Mouse (Mus musculus) stomach, embryonic 15.5 days (tissue): ENCODE data around the gene Grm1. TPM values are rescaled to one million over a fixed set of nuclear protein-coding genes. Genes with fewer than 3 reads are reported as not detected.

Experiments used
- ATAC-seq: fragments of 200-750 bp; cut with Nextera tagmentation; 2 replicates; pipeline ENCODE4 v1.8.0; 2017; ENCODE audit warnings: low read depth, moderate number of reproducible peaks, moderate TSS enrichment; ENCODE audit not compliant: insufficient read depth, low FRiP score
- H3K27ac ChIP-seq: fragments of 300-500 bp; sonication (generic); 2 replicates; pipeline ENCODE4 v1.5.1; 2015; ENCODE audit warnings: mild to moderate bottlenecking, inconsistent platforms
- H3K27me3 ChIP-seq: fragments of 300-500 bp; sonication (generic); replicated peaks from 2 replicates; pipeline ENCODE4 v1.6.1; 2015; ENCODE audit warnings: inconsistent platforms
- H3K36me3 ChIP-seq: fragments of 300-500 bp; sonication (generic); 2 replicates; pipeline ENCODE4 v1.6.1; 2015; ENCODE audit warnings: inconsistent platforms
- H3K4me1 ChIP-seq: fragments of 300-500 bp; sonication (generic); 2 replicates; pipeline ENCODE4 v1.6.1; 2015; ENCODE audit warnings: inconsistent platforms
- H3K4me2 ChIP-seq: fragments of 300-500 bp; sonication (generic); 2 replicates; pipeline ENCODE4 v1.6.1; 2015; ENCODE audit warnings: mild to moderate bottlenecking, inconsistent platforms
- H3K4me3 ChIP-seq: fragments of 300-500 bp; sonication (generic); replicated peaks from 2 replicates; pipeline ENCODE4 v1.5.1; 2015; ENCODE audit warnings: inconsistent platforms
- H3K9ac ChIP-seq: fragments of 300-500 bp; sonication (generic); 2 replicates; pipeline ENCODE4 v1.6.1; 2015; ENCODE audit warnings: inconsistent platforms
- H3K9me3 ChIP-seq: fragments of 300-500 bp; sonication (generic); 2 replicates; pipeline ENCODE4 v1.6.1; 2016; ENCODE audit warnings: inconsistent platforms
- WGBS: fragments of 180-500 bp; shearing (Covaris S2); methylation state at CpG from one replicate; pipeline ENCODE4 v1.1.7; 2015; 5-methylcytosine and 5-hydroxymethylcytosine counted together
- polyA plus RNA-seq: library from polyadenylated mRNA; unstranded; fragments of >200 nt; fragmentation: Nextera tagmentation; extraction: Ambion mirVana; gene quantifications from 2 replicates; pipeline ENCODE4 v1.2.1, GENCODE M21; 2015

Gene Grm1
- polyA plus RNA-seq, 1 experiment from 2014 or later = 0.14 TPM

- H3K4me2 ChIP-seq = no peak overlapping the region
- H3K4me1 ChIP-seq = no peaks in the 10 kb centered on the region
- H3K27me3 ChIP-seq = no peaks in the 10 kb centered on the region
- H3K4me3 ChIP-seq = no peak overlapping the region
- 90% methylated on average over 1 of the region's 1 CpGs for WGBS
- H3K36me3 ChIP-seq = no peaks in the 10 kb centered on the region
- H3K27ac ChIP-seq = no peak overlapping the region
- ATAC-seq = no peak
- no peak overlapping the region for H3K9ac ChIP-seq
- no peaks in the 10 kb centered on the region for H3K9me3 ChIP-seq
Observed at GRCm38 (mm10) chr10:11044455-11045106, 37.6 kb downstream of the Grm1 start.

- H3K27me3 ChIP-seq = no peaks in the 10 kb centered on the region
- H3K27ac ChIP-seq = no peak overlapping the region
- no peaks in the 10 kb centered on the region for H3K4me1 ChIP-seq
- H3K9ac ChIP-seq = no peak overlapping the region
- no peak overlapping the region for H3K4me2 ChIP-seq
- no peaks in the 10 kb centered on the region for H3K9me3 ChIP-seq
- no peak for ATAC-seq
- H3K36me3 ChIP-seq = no peaks in the 10 kb centered on the region
- H3K4me3 ChIP-seq = no peak overlapping the region
Observed at GRCm38 (mm10) chr10:11039323-11039722, 42.8 kb downstream of the Grm1 start.

GRCm38 (mm10) chr10:11032221-11032620 lies 49.9 kb downstream of the Grm1 start:
- no peak overlapping the region for H3K27ac ChIP-seq
- ATAC-seq = no peak
- no peaks in the 10 kb centered on the region for H3K4me1 ChIP-seq
- H3K9ac ChIP-seq = no peak overlapping the region
- H3K36me3 ChIP-seq = no peaks in the 10 kb centered on the region
- H3K4me3 ChIP-seq = no peak overlapping the region
- no peaks in the 10 kb centered on the region for H3K27me3 ChIP-seq
- H3K9me3 ChIP-seq = no peaks in the 10 kb centered on the region
- 42% methylated on average over 2 of the region's 2 CpGs for WGBS
- H3K4me2 ChIP-seq = no peak overlapping the region

GRCm38 (mm10) chr10:11025764-11026518 lies 56.2 kb downstream of the Grm1 start:
- 41% methylated on average over 6 of the region's 6 CpGs for WGBS
- Histone ChIP-seq H3K4me1 (no peaks in the 10 kb centered on the region), H3K27me3 (no peaks in the 10 kb centered on the region), H3K4me3 (no peak overlapping the region), H3K9ac (no peak overlapping the region), H3K36me3 (no peaks in the 10 kb centered on the region), H3K9me3 (no peaks in the 10 kb centered on the region), H3K27ac (no peak overlapping the region), H3K4me2 (no peak overlapping the region)
- no peak for ATAC-seq

- ATAC-seq = no peak
- WGBS = 82% methylated on average over 2 of the region's 2 CpGs
- H3K4me1 ChIP-seq = no peaks in the 10 kb centered on the region
Observed at GRCm38 (mm10) chr10:11018970-11019531, 63.1 kb downstream of the Grm1 start.

GRCm38 (mm10) chr10:11013653-11014052 lies 68.5 kb downstream of the Grm1 start:
- Histone ChIP-seq H3K4me3 (no peak overlapping the region), H3K27ac (no peak overlapping the region), H3K36me3 (no peaks in the 10 kb centered on the region), H3K27me3 (no peaks in the 10 kb centered on the region), H3K4me2 (no peak overlapping the region), H3K4me1 (no peaks in the 10 kb centered on the region), H3K9ac (no peak overlapping the region), H3K9me3 (no peaks in the 10 kb centered on the region)
- 60% methylated on average over 3 of the region's 3 CpGs for WGBS
- no peak for ATAC-seq

More at GRCm38 (mm10) chr10:11018970-11019531, 63.1 kb downstream of the Grm1 start:
- Histone ChIP-seq H3K36me3 (no peaks in the 10 kb centered on the region), H3K4me3 (no peak overlapping the region), H3K27ac (no peak overlapping the region), H3K9me3 (no peaks in the 10 kb centered on the region), H3K27me3 (no peaks in the 10 kb centered on the region), H3K9ac (no peak overlapping the region), H3K4me2 (no peak overlapping the region)

- H3K9me3 ChIP-seq = no peaks in the 10 kb centered on the region
- H3K4me2 ChIP-seq = no peak overlapping the region
- no peak overlapping the region for H3K27ac ChIP-seq
- H3K27me3 ChIP-seq = no peaks in the 10 kb centered on the region
- H3K4me3 ChIP-seq = no peak overlapping the region
- 65% methylated on average over 1 of the region's 1 CpGs for WGBS
- H3K36me3 ChIP-seq = no peaks in the 10 kb centered on the region
- H3K4me1 ChIP-seq = no peaks in the 10 kb centered on the region
- ATAC-seq = no peak
- H3K9ac ChIP-seq = no peak overlapping the region
Observed at GRCm38 (mm10) chr10:10996766-10997165, 85.4 kb downstream of the Grm1 start.

GRCm38 (mm10) chr10:10991708-10992107 lies 90.4 kb downstream of the Grm1 start:
- Histone ChIP-seq H3K27ac (no peak overlapping the region), H3K4me1 (no peaks in the 10 kb centered on the region), H3K27me3 (no peaks in the 10 kb centered on the region), H3K36me3 (no peaks in the 10 kb centered on the region), H3K4me2 (no peak overlapping the region), H3K9ac (no peak overlapping the region), H3K4me3 (no peak overlapping the region), H3K9me3 (no peaks in the 10 kb centered on the region)
- no peak for ATAC-seq
- WGBS = 67% methylated on average over 3 of the region's 3 CpGs

GRCm38 (mm10) chr10:10971311-10971710 lies 110.8 kb downstream of the Grm1 start:
- Histone ChIP-seq H3K36me3 (no peaks in the 10 kb centered on the region), H3K27me3 (no peaks in the 10 kb centered on the region), H3K27ac (no peak overlapping the region), H3K4me1 (no peaks in the 10 kb centered on the region), H3K9ac (no peak overlapping the region), H3K4me2 (no peak overlapping the region), H3K9me3 (no peaks in the 10 kb centered on the region), H3K4me3 (no peak overlapping the region)
- 51% methylated on average over 2 of the region's 2 CpGs for WGBS
- ATAC-seq = no peak

GRCm38 (mm10) chr10:10964490-10965150 lies 117.5 kb downstream of the Grm1 start:
- ATAC-seq = no peak
- Histone ChIP-seq H3K4me2 (no peak overlapping the region), H3K4me1 (no peaks in the 10 kb centered on the region), H3K9me3 (no peaks in the 10 kb centered on the region), H3K36me3 (no peaks in the 10 kb centered on the region), H3K4me3 (no peak overlapping the region), H3K27ac (no peak overlapping the region), H3K9ac (no peak overlapping the region), H3K27me3 (no peaks in the 10 kb centered on the region)
- 80% methylated on average over 6 of the region's 6 CpGs for WGBS

- WGBS = 64% methylated on average over 3 of the region's 3 CpGs
- no peaks in the 10 kb centered on the region for H3K27me3 ChIP-seq
- no peak for ATAC-seq
Observed at GRCm38 (mm10) chr10:10950557-10950956, 131.6 kb downstream of the Grm1 start.

GRCm38 (mm10) chr10:10949172-10949571 lies 133.0 kb downstream of the Grm1 start:
- no peak overlapping the region for H3K27ac ChIP-seq
- no peaks in the 10 kb centered on the region for H3K9me3 ChIP-seq
- no peak overlapping the region for H3K4me2 ChIP-seq
- 78% methylated on average over 3 of the region's 3 CpGs for WGBS
- H3K36me3 ChIP-seq = no peaks in the 10 kb centered on the region
- no peaks in the 10 kb centered on the region for H3K4me1 ChIP-seq
- H3K4me3 ChIP-seq = no peak overlapping the region
- ATAC-seq = no peak
- H3K27me3 ChIP-seq = no peaks in the 10 kb centered on the region
- H3K9ac ChIP-seq = no peak overlapping the region

More at GRCm38 (mm10) chr10:10950557-10950956, 131.6 kb downstream of the Grm1 start:
- no peak overlapping the region for H3K4me2 ChIP-seq
- no peak overlapping the region for H3K9ac ChIP-seq
- H3K4me1 ChIP-seq = no peaks in the 10 kb centered on the region
- H3K4me3 ChIP-seq = no peak overlapping the region
- H3K36me3 ChIP-seq = no peaks in the 10 kb centered on the region
- no peak overlapping the region for H3K27ac ChIP-seq
- H3K9me3 ChIP-seq = no peaks in the 10 kb centered on the region
